Mouse (Mus musculus) adrenal gland, postnatal 25 days (tissue): ENCODE results near the gene Clcnka. TPM values are rescaled to one million over a fixed set of nuclear protein-coding genes. Genes with fewer than 3 reads are reported as not detected.

Experiments
- microRNA-seq, 2 experiments: library from miRNA; unstranded; fragments of <30 nt; microRNA quantifications; one replicate each; pipeline ENCODE4 v1.2.0; 2021
- total RNA-seq: library from RNA; stranded (reverse); gene quantifications from 2 replicates; pipeline ENCODE4 v1.2.3, GENCODE M21; 2021

Clcnka gene
- total RNA-seq, 1 experiment from 2014 or later, result not detected

Small RNA genes lying within 50 kb of the gene (microRNA-seq; reads per million reads assigned to microRNA genes)
- gene Gm25690, result 0 reads per million in 2 experiments

Other genes starting within 250 kb of the Clcnka start
- 1.4 and 1.7 TPM in 2 replicates for gene Rsg1, start 184.8 kb downstream of the Clcnka start, total RNA-seq
- 32.6 and 44.2 TPM in 2 replicates for gene Arhgef19, start 159.2 kb downstream of the Clcnka start, total RNA-seq
- gene Epha2, start 97.5 kb downstream of the Clcnka start, total RNA-seq, result 18.7 and 19.3 TPM in 2 replicates
- 1.8 and 2.1 TPM in 2 replicates for gene Fam131c, start 30.5 kb downstream of the Clcnka start, total RNA-seq
- not detected in 2 replicates for gene Clcnkb, start 17.3 kb upstream of the Clcnka start, total RNA-seq
- 0.33 TPM in 1 of 2 replicates, not detected in the other for gene Hspb7, start 22.1 kb upstream of the Clcnka start, total RNA-seq
- not detected in 2 replicates for gene Srarp, start 37.4 kb upstream of the Clcnka start, total RNA-seq
- 18.6 and 19.6 TPM in 2 replicates for gene Zbtb17, start 45.9 kb upstream of the Clcnka start, total RNA-seq
- gene Spen, start 139.9 kb upstream of the Clcnka start, total RNA-seq, result 70.0 and 79.4 TPM in 2 replicates
- gene Fblim1, start 207.4 kb upstream of the Clcnka start, total RNA-seq, result 9.5 and 12.7 TPM in 2 replicates
- 0.64 and 2.0 TPM in 2 replicates for gene Tmem82, start 219.9 kb upstream of the Clcnka start, total RNA-seq
- gene Slc25a34, start 225.1 kb upstream of the Clcnka start, total RNA-seq, result 2.7 TPM in 2 replicates